8 mouse cellular contexts compared by ENCODE assay signal in the genomic region with DNA sequence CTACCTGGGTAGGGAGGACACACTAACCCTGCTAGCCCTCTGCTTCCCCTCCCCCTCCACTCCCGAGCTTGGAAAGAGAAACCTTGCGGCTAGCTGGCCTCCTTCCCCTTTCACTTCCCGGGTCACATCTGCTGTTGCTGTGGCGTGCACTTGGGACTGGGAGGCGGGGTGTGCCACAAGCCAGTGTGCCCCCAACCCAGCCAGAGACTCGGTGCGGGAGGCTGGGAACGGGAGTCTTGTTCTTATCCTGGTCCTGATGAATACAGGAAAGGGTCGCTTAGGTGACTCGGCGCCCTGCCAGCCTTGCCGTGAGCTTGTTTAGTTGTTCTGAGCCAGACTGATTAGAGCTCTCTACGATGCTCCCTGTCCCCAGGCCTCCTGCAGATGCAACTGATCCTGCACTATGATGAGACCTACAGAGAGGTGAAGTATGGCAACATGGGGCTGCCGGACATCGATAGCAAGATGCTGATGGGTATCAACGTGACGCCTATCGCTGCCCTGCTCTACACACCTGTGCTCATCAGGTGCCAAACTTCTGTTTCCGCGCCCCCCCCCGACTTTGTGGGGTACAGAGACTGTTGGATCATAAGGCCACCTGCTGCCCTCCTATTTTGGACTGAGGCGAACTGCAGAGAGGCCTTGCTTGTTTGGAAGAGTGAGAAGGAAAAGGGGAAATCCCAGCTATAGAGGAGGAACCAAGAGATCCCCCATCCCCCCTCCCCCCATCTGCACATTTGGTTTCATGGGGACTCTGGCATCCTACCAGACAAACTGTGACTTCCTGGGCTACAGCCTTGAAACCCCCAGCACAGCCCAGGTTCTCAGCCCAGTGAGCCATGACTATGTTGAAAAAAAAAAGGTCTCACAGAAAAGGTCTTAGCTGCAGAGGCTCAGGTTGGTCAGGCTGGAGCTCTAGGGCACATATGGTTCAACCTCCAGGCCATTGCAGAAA. TPM values are rescaled to one million over a fixed set of nuclear protein-coding genes. Genes with fewer than 3 reads are reported as not detected.
DNase-seq lines count a peak whose midpoint lies in the region; ATAC-seq and TF ChIP-seq lines count a peak whose summit lies in the region.

No protein-coding gene starts in this region.

- no peak for TF ChIP-seq CTCF in cortical plate, adult 2 months (IDR thresholded peaks at IDR 0.05; ENCODE audit: extremely low read depth, insufficient read depth, low read length)

- no peaks in the 10 kb centered on the region for H3K27me3 ChIP-seq in lung, embryonic 15.5 days
- H3K27me3 ChIP-seq in neural tube, embryonic 14.5 days (ENCODE audit: control insufficient read depth, insufficient read depth, low read length) = 0 out of 2 replicates have a peak, but pooled peaks cover 2% of the 10 kb centered on the region

- peak overlapping the region; percentile 44 for H3K4me3 ChIP-seq in cortical plate, adult 2 months (ENCODE audit: insufficient read depth, low read length)
- H3K4me3 ChIP-seq in lung, embryonic 15.5 days = peak overlapping the region; percentile 46
- peak overlapping the region; percentile 26 for H3K4me3 ChIP-seq in neural tube, embryonic 14.5 days (ENCODE audit: low read depth, low read length)

- no peaks in the 10 kb centered on the region for H3K9me3 ChIP-seq in lung, embryonic 15.5 days
- H3K9me3 ChIP-seq in neural tube, embryonic 14.5 days (ENCODE audit: control insufficient read depth, low read length) = no peaks in the 10 kb centered on the region

- no peaks in the 10 kb centered on the region for H3K36me3 ChIP-seq in lung, embryonic 15.5 days
- H3K36me3 ChIP-seq in neural tube, embryonic 14.5 days (ENCODE audit: control insufficient read depth, insufficient read depth, low read length) = no peaks in the 10 kb centered on the region

- peak overlapping the region; percentile 38 for H3K9ac ChIP-seq in lung, embryonic 15.5 days
- H3K9ac ChIP-seq in neural tube, embryonic 14.5 days (replicated peaks; ENCODE audit: low read depth, low read length) = peak overlapping the region; percentile 43

- H3K4me2 ChIP-seq in lung, embryonic 15.5 days = peak overlapping the region; percentile 69
- H3K4me2 ChIP-seq in neural tube, embryonic 14.5 days (ENCODE audit: low read depth, low read length) = peak overlapping the region; percentile 63

- 0 out of 2 replicates have a peak, but pooled peaks cover 1% of the 10 kb centered on the region for H3K4me1 ChIP-seq in cortical plate, adult 2 months (ENCODE audit: control insufficient read depth, insufficient read depth, low read length)
- peaks cover 15% of the 10 kb centered on the region for H3K4me1 ChIP-seq in lung, embryonic 15.5 days
- H3K4me1 ChIP-seq in neural tube, embryonic 14.5 days (ENCODE audit: control insufficient read depth, insufficient read depth, low read length) = no peaks in the 10 kb centered on the region

- DNase-seq in urinary bladder, adult 18-20 months (ENCODE audit: low spot score in 2 of 2) = peak; percentile 33 to 56
- DNase-seq in urinary bladder, postnatal 4 days (ENCODE audit: low spot score in 2 of 2) = no peak
- peak; percentile 77 for DNase-seq in heart, adult 8-10 months (ENCODE audit: low spot score)
- peak; percentile 75 for DNase-seq in kidney, adult 18-20 months

- WGBS in lung, embryonic 15.5 days = 5% methylated on average over 22 of the region's 22 CpGs
- WGBS in neural tube, embryonic 14.5 days = 7% methylated on average over 22 of the region's 22 CpGs

- ATAC-seq in lung, embryonic 15.5 days (ENCODE audit: borderline replicate concordance, extremely low read depth, low FRiP score, low TSS enrichment) = peak; percentile 13
- peak; percentile 38; the same call in 1 of the 2 replicates for ATAC-seq in neural tube, embryonic 14.5 days (ENCODE audit: low read depth)
- no peak for ATAC-seq in erythroid progenitor cell, adult 5-6 weeks (replicated peaks; ENCODE audit: low FRiP score, poor library complexity, severe bottlenecking)

- H3K27ac ChIP-seq in cortical plate, adult 2 months (ENCODE audit: insufficient read depth, low read length) = no peak overlapping the region
- no peak overlapping the region for H3K27ac ChIP-seq in lung, embryonic 15.5 days
- no peak overlapping the region for H3K27ac ChIP-seq in neural tube, embryonic 14.5 days (ENCODE audit: low read depth, low read length)

- TF ChIP-seq POLR2A in cortical plate, adult 2 months (IDR thresholded peaks at IDR 0.05; ENCODE audit: extremely low read depth, insufficient read depth, low read length) = no peak

RNA-seq across cellular contexts. Expression of a gene that starts 1.2 kb away (rescaled TPM):
- 33.5 and 36.5 TPM in 2 replicates for polyA plus RNA-seq in cortical plate, adult 2 months (2012; rRNA removed)
- total RNA-seq in heart, adult 8-10 months (2022) = 10 to 100 TPM; 11.1 to 19.2 (median 13.7) TPM
- 18.4 and 22.3 TPM in 2 replicates for polyA plus RNA-seq in lung, embryonic 15.5 days (2015; fragmentation: Nextera tagmentation; extraction: Ambion mirVana)
- polyA plus RNA-seq in neural tube, embryonic 14.5 days (2014; fragmentation: Nextera tagmentation; extraction: Ambion mirVana) = 4.6 and 8.9 TPM in 2 replicates
- total RNA-seq in erythroid progenitor cell, adult 5-6 weeks (2015; ENCODE audit: low replicate concordance) = 28.5 and 29.3 TPM in 2 replicates
- total RNA-seq in erythroid progenitor cell, adult 5-6 weeks (2017; ENCODE audit: low replicate concordance) = 28.2 and 34.4 TPM in 2 replicates

RNA-seq across cellular contexts. Expression of a gene that starts 6.6 kb away (rescaled TPM):
- 6.9 and 8.1 TPM in 2 replicates for polyA plus RNA-seq in cortical plate, adult 2 months (2012; rRNA removed)
- 1 to 10 TPM in 3 of 4 experiments, under 1 TPM in 1; 0.76 to 2.2 (median 1.6) TPM for total RNA-seq in heart, adult 8-10 months (2022)
- 3.5 and 4.6 TPM in 2 replicates for polyA plus RNA-seq in lung, embryonic 15.5 days (2015; fragmentation: Nextera tagmentation; extraction: Ambion mirVana)
- polyA plus RNA-seq in neural tube, embryonic 14.5 days (2014; fragmentation: Nextera tagmentation; extraction: Ambion mirVana) = 2.1 and 3.1 TPM in 2 replicates
- total RNA-seq in erythroid progenitor cell, adult 5-6 weeks (2015; ENCODE audit: low replicate concordance) = 5.4 TPM in 2 replicates
- total RNA-seq in erythroid progenitor cell, adult 5-6 weeks (2017; ENCODE audit: low replicate concordance) = 4.7 and 6.8 TPM in 2 replicates

RNA-seq across cellular contexts. Expression of a gene that starts 22.3 kb away (rescaled TPM):
- not detected in 2 replicates for polyA plus RNA-seq in cortical plate, adult 2 months (2012; rRNA removed)
- 1 to 10 TPM in 1 of 4 experiments, under 1 TPM in 3; 0.35 to 1.2 (median 0.55) TPM for total RNA-seq in heart, adult 8-10 months (2022)
- 0.11 and 0.13 TPM in 2 replicates for polyA plus RNA-seq in lung, embryonic 15.5 days (2015; fragmentation: Nextera tagmentation; extraction: Ambion mirVana)
- not detected in 2 replicates for polyA plus RNA-seq in neural tube, embryonic 14.5 days (2014; fragmentation: Nextera tagmentation; extraction: Ambion mirVana)
- 3.6 TPM in 1 of 2 replicates, not detected in the other for total RNA-seq in erythroid progenitor cell, adult 5-6 weeks (2015; ENCODE audit: low replicate concordance)
- not detected in 2 replicates for total RNA-seq in erythroid progenitor cell, adult 5-6 weeks (2017; ENCODE audit: low replicate concordance)

RNA-seq across cellular contexts. Expression of a gene that starts 23.6 kb away (rescaled TPM):
- polyA plus RNA-seq in cortical plate, adult 2 months (2012; rRNA removed) = 274 and 288 TPM in 2 replicates
- 100 to 1,000 TPM; 481 to 543 (median 507) TPM for total RNA-seq in heart, adult 8-10 months (2022)
- polyA plus RNA-seq in lung, embryonic 15.5 days (2015; fragmentation: Nextera tagmentation; extraction: Ambion mirVana) = 303 and 306 TPM in 2 replicates
- polyA plus RNA-seq in neural tube, embryonic 14.5 days (2014; fragmentation: Nextera tagmentation; extraction: Ambion mirVana) = 316 and 358 TPM in 2 replicates
- total RNA-seq in erythroid progenitor cell, adult 5-6 weeks (2015; ENCODE audit: low replicate concordance) = 46.5 and 52.4 TPM in 2 replicates
- 24.1 and 28.5 TPM in 2 replicates for total RNA-seq in erythroid progenitor cell, adult 5-6 weeks (2017; ENCODE audit: low replicate concordance)

RNA-seq across cellular contexts. Expression of a gene that starts 29.2 kb away (rescaled TPM):
- polyA plus RNA-seq in cortical plate, adult 2 months (2012; rRNA removed) = 34.4 and 38.4 TPM in 2 replicates
- total RNA-seq in heart, adult 8-10 months (2022) = 10 to 100 TPM in 2 of 4 experiments, 1 to 10 TPM in 2; 8.5 to 13.9 (median 9.3) TPM
- polyA plus RNA-seq in lung, embryonic 15.5 days (2015; fragmentation: Nextera tagmentation; extraction: Ambion mirVana) = 46.6 and 53.1 TPM in 2 replicates
- 8.6 and 16.7 TPM in 2 replicates for polyA plus RNA-seq in neural tube, embryonic 14.5 days (2014; fragmentation: Nextera tagmentation; extraction: Ambion mirVana)
- 40.0 and 51.6 TPM in 2 replicates for total RNA-seq in erythroid progenitor cell, adult 5-6 weeks (2015; ENCODE audit: low replicate concordance)
- total RNA-seq in erythroid progenitor cell, adult 5-6 weeks (2017; ENCODE audit: low replicate concordance) = 30.5 and 44.4 TPM in 2 replicates

Comparison
In these comparisons a context has a peak if more than half of its experiments do, and no peak if none do; other contexts are left out.
1. DNase-seq: peak in urinary bladder, adult 18-20 months (2 of 2), heart, adult 8-10 months (single experiment) and kidney, adult 18-20 months (single experiment); none in urinary bladder, postnatal 4 days (0 of 2).
2. Peak in every context shown above with its lines, with median percentiles within 50 percentile points of each other: H3K4me3 ChIP-seq.